Comparison of ENCODE assay signal across 23 mouse cellular contexts in the genomic region with DNA sequence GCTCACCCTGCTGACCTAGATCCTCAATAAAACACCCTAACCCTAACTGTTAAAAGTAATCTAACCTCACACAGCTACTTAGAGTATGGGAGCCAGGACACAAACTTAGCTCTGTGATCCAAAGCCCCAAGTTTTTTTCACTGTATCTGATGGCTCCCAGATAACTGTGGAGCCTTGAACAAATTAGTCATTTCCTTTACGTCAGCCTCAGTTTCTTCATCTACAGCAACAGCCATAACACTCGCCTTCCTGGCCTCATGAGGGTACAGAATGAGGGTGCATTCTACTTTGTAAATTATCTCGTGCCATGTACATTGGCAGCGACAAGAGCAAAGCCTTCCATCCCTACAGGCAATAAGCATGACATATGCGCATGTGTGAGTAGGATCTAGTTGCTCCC. TPM values are rescaled to one million over a fixed set of nuclear protein-coding genes. Genes with fewer than 3 reads are reported as not detected.
DNase-seq lines count a peak whose midpoint lies in the region; ATAC-seq and TF ChIP-seq lines count a peak whose summit lies in the region.
"Had no signal": no experiment of that assay in that cellular context is flagged by ENCODE, and none has a peak within 500 bp of the region (broad histone marks: within the 10 kb centered on the region; RNA-seq: fewer than 3 reads in every experiment).

No protein-coding gene starts in this region.

- H3K4me1 ChIP-seq in liver, embryonic 13.5 days (replicated peaks) = peaks cover 62% of the 10 kb centered on the region
- H3K4me1 ChIP-seq in liver, postnatal 0 days (ENCODE audit: insufficient read depth) = peaks cover 47% of the 10 kb centered on the region
- 0 out of 2 replicates have a peak, but pooled peaks cover 5% of the 10 kb centered on the region for H3K4me1 ChIP-seq in forebrain, embryonic 14.5 days (ENCODE audit: control insufficient read depth, insufficient read depth, low read length)

- no peak for ATAC-seq in liver, embryonic 13.5 days (ENCODE audit: low read depth)
- ATAC-seq in liver, postnatal 0 days = no peak
- no peak for ATAC-seq in forebrain, embryonic 14.5 days
- ATAC-seq: inflammation-experienced regulatory T-cells, adult 6 months; lung, postnatal 0 days had no signal

- peak overlapping the region; percentile 3 for H3K27ac ChIP-seq in liver, embryonic 13.5 days
- peak overlapping the region; percentile 39; the same call in 1 of the 2 replicates for H3K27ac ChIP-seq in liver, postnatal 0 days (ENCODE audit: low read depth)
- H3K27ac ChIP-seq in forebrain, embryonic 14.5 days (ENCODE audit: low read depth, low read length) = no peak overlapping the region
- H3K27ac ChIP-seq: embryonic facial prominence, embryonic 12.5 days; forebrain, embryonic 12.5 days; heart, embryonic 13.5 days; hindbrain, embryonic 14.5 days; liver, embryonic 14.5 days; midbrain, embryonic 10.5 days had no signal

- no peak for TF ChIP-seq CTCF in liver, postnatal 0 days (IDR thresholded peaks at IDR 0.05; ENCODE audit: low read depth)

- no peak overlapping the region for H3K4me3 ChIP-seq in liver, embryonic 13.5 days (replicated peaks)
- H3K4me3 ChIP-seq in liver, postnatal 0 days (ENCODE audit: low read depth, low read length) = no peak overlapping the region
- no peak overlapping the region for H3K4me3 ChIP-seq in forebrain, embryonic 14.5 days (ENCODE audit: low read depth, low read length)
- H3K4me3 ChIP-seq: embryonic facial prominence, embryonic 12.5 days; forebrain, embryonic 12.5 days; heart, embryonic 13.5 days; midbrain, embryonic 10.5 days; stomach, embryonic 15.5 days had no signal

- TF ChIP-seq EP300 in liver, postnatal 0 days (IDR thresholded peaks at IDR 0.05; ENCODE audit: low read depth) = no peak

- H3K9me3 ChIP-seq in liver, embryonic 13.5 days (replicated peaks) = no peaks in the 10 kb centered on the region
- H3K9me3 ChIP-seq in liver, postnatal 0 days (ENCODE audit: low read length) = no peaks in the 10 kb centered on the region
- H3K9me3 ChIP-seq in forebrain, embryonic 14.5 days (replicated peaks; ENCODE audit: control insufficient read depth, low read length) = no peaks in the 10 kb centered on the region
- H3K9me3 ChIP-seq: embryonic facial prominence, embryonic 12.5 days; forebrain, embryonic 12.5 days; heart, embryonic 13.5 days; midbrain, embryonic 10.5 days; stomach, embryonic 15.5 days had no signal

- no peak for DNase-seq in liver, embryonic 13.5 days
- DNase-seq in liver (no peak), MEL-GATA-1-ER (ENCODE audit: extremely low read depth, low read depth) (peak; percentile 46)
- no peak for DNase-seq in liver, postnatal 0 days
- DNase-seq in left cerebral cortex, adult 9 months (ENCODE audit: low spot score in 2 of 2) = no peak
- DNase-seq in embryo, embryonic 11 days = no peak
- DNase-seq in forebrain, embryonic 14.5 days (ENCODE audit: low spot score) = no peak
- DNase-seq: cerebellum, adult 18-20 months; cerebellum, postnatal 14 days; heart, adult 11 months; heart, postnatal 14 days; kidney, adult 8-10 months; kidney, postnatal 10 days; thymus, postnatal 36 days had no signal

- no peaks in the 10 kb centered on the region for H3K27me3 ChIP-seq in liver, embryonic 13.5 days
- no peaks in the 10 kb centered on the region for H3K27me3 ChIP-seq in liver, postnatal 0 days (ENCODE audit: insufficient read depth, low read length)
- H3K27me3 ChIP-seq in forebrain, embryonic 14.5 days (replicated peaks; ENCODE audit: control insufficient read depth, insufficient read depth, low read length) = no peaks in the 10 kb centered on the region
- H3K27me3 ChIP-seq: embryonic facial prominence, embryonic 12.5 days; forebrain, embryonic 12.5 days; heart, embryonic 13.5 days; stomach, embryonic 15.5 days had no signal

- H3K4me2 ChIP-seq in liver, embryonic 13.5 days = no peak overlapping the region
- peak overlapping the region; percentile 80 for H3K4me2 ChIP-seq in liver, postnatal 0 days (ENCODE audit: low read depth, low read length)
- no peak overlapping the region for H3K4me2 ChIP-seq in forebrain, embryonic 14.5 days (ENCODE audit: low read length)
- H3K4me2 ChIP-seq: embryonic facial prominence, embryonic 12.5 days; forebrain, embryonic 12.5 days; heart, embryonic 13.5 days; hindbrain, embryonic 14.5 days; stomach, embryonic 15.5 days had no signal

- peaks cover 66% of the 10 kb centered on the region for H3K36me3 ChIP-seq in liver, embryonic 13.5 days
- peaks cover 56% of the 10 kb centered on the region for H3K36me3 ChIP-seq in liver, postnatal 0 days (replicated peaks; ENCODE audit: insufficient read depth, low read length)
- peaks cover 36% of the 10 kb centered on the region for H3K36me3 ChIP-seq in forebrain, embryonic 14.5 days (ENCODE audit: control insufficient read depth, insufficient read depth, low read length)

- WGBS in liver, embryonic 13.5 days (ENCODE audit: insufficient replicate concordance) = 43% methylated on average over 5 of the region's 5 CpGs
- 53% methylated on average over 5 of the region's 5 CpGs for WGBS in liver, postnatal 0 days (ENCODE audit: insufficient replicate concordance)
- 88% methylated on average over 5 of the region's 5 CpGs for WGBS in forebrain, embryonic 14.5 days

- no peak overlapping the region for H3K9ac ChIP-seq in liver, embryonic 13.5 days
- H3K9ac ChIP-seq in liver, postnatal 0 days (replicated peaks) = no peak overlapping the region
- H3K9ac ChIP-seq in forebrain, embryonic 14.5 days (ENCODE audit: low read length) = no peak overlapping the region
- H3K9ac ChIP-seq: embryonic facial prominence, embryonic 12.5 days; forebrain, embryonic 12.5 days; heart, embryonic 13.5 days; hindbrain, embryonic 14.5 days; liver, embryonic 14.5 days; stomach, embryonic 15.5 days had no signal

RNA-seq across cellular contexts. Expression of a gene that starts 13.5 kb away (rescaled TPM):
- polyA plus RNA-seq in liver, embryonic 13.5 days (2015; fragmentation: Nextera tagmentation; extraction: Ambion mirVana) = 56.0 and 58.2 TPM in 2 replicates
- 52.3 and 54.5 TPM in 2 replicates for polyA plus RNA-seq in liver, postnatal 0 days (2015; fragmentation: Nextera tagmentation; extraction: Ambion mirVana)
- polyA plus RNA-seq in forebrain, embryonic 14.5 days (2014; fragmentation: Nextera tagmentation; extraction: Ambion mirVana) = 22.0 and 24.8 TPM in 2 replicates

RNA-seq across cellular contexts. Expression of a gene that starts 25.2 kb away (rescaled TPM):
- 13.3 and 15.0 TPM in 2 replicates for polyA plus RNA-seq in liver, embryonic 13.5 days (2015; fragmentation: Nextera tagmentation; extraction: Ambion mirVana)
- polyA plus RNA-seq in liver, postnatal 0 days (2015; fragmentation: Nextera tagmentation; extraction: Ambion mirVana) = 15.6 and 17.9 TPM in 2 replicates
- 6.5 and 8.8 TPM in 2 replicates for polyA plus RNA-seq in forebrain, embryonic 14.5 days (2014; fragmentation: Nextera tagmentation; extraction: Ambion mirVana)

RNA-seq across cellular contexts. Expression of a gene that starts 32.4 kb away (rescaled TPM):
- 23.3 and 27.3 TPM in 2 replicates for polyA plus RNA-seq in liver, embryonic 13.5 days (2015; fragmentation: Nextera tagmentation; extraction: Ambion mirVana)
- 27.2 and 28.7 TPM in 2 replicates for polyA plus RNA-seq in liver, postnatal 0 days (2015; fragmentation: Nextera tagmentation; extraction: Ambion mirVana)
- 53.3 and 54.1 TPM in 2 replicates for polyA plus RNA-seq in forebrain, embryonic 14.5 days (2014; fragmentation: Nextera tagmentation; extraction: Ambion mirVana)

RNA-seq across cellular contexts. Expression of a gene that starts 32.4 kb away (rescaled TPM):
- 16.9 and 20.7 TPM in 2 replicates for polyA plus RNA-seq in liver, embryonic 13.5 days (2015; fragmentation: Nextera tagmentation; extraction: Ambion mirVana)
- 7.0 and 8.6 TPM in 2 replicates for polyA plus RNA-seq in liver, postnatal 0 days (2015; fragmentation: Nextera tagmentation; extraction: Ambion mirVana)
- 21.6 and 26.2 TPM in 2 replicates for polyA plus RNA-seq in forebrain, embryonic 14.5 days (2014; fragmentation: Nextera tagmentation; extraction: Ambion mirVana)
